Mouse (Mus musculus): ENCODE measurements around the gene Snx19. TPM values are rescaled to one million over a fixed set of nuclear protein-coding genes. Genes with fewer than 3 reads are reported as not detected.

Gene Snx19
- polyA plus RNA-seq (2012; rRNA removed), result 20.2 and 21.0 TPM in 2 replicates

- peak; percentile 97 for DNase-seq (ENCODE audit: low spot score)
These were observed at the start of gene Snx19 for GRCm38 (mm10) chr9:30426882-30427632. Snx19 (plus strand) TSS chr9:30427108.

GRCm38 (mm10) chr9:30400771-30401170 is 26.1 kb upstream of the Snx19 start:
- DNase-seq (ENCODE audit: low spot score), result no peak

- no peak for DNase-seq (ENCODE audit: low spot score)
These were observed 4.0 kb upstream of the Snx19 start for GRCm38 (mm10) chr9:30422940-30423339.

- DNase-seq (ENCODE audit: low spot score), result no peak
These were observed 1.7 kb upstream of the Snx19 start for GRCm38 (mm10) chr9:30425178-30425577.

GRCm38 (mm10) chr9:30428231-30428630 is 1.3 kb downstream of the Snx19 start:
- DNase-seq (ENCODE audit: low spot score), result no peak

GRCm38 (mm10) chr9:30430447-30430846 is 3.5 kb downstream of the Snx19 start:
- DNase-seq (ENCODE audit: low spot score), result no peak

GRCm38 (mm10) chr9:30431909-30432308 is 5.0 kb downstream of the Snx19 start:
- no peak for DNase-seq (ENCODE audit: low spot score)

GRCm38 (mm10) chr9:30433914-30434313 is 7.0 kb downstream of the Snx19 start:
- no peak for DNase-seq (ENCODE audit: low spot score)

GRCm38 (mm10) chr9:30435902-30436585 is 9.1 kb downstream of the Snx19 start:
- no peak for DNase-seq (ENCODE audit: low spot score)

GRCm38 (mm10) chr9:30438505-30438904 is 11.6 kb downstream of the Snx19 start:
- DNase-seq (ENCODE audit: low spot score), result no peak

- DNase-seq (ENCODE audit: low spot score), result no peak
These were observed 14.9 kb downstream of the Snx19 start for GRCm38 (mm10) chr9:30441761-30442160.

- no peak for DNase-seq (ENCODE audit: low spot score)
These were observed 18.6 kb downstream of the Snx19 start for GRCm38 (mm10) chr9:30445232-30446085.

GRCm38 (mm10) chr9:30446126-30446525 is 19.2 kb downstream of the Snx19 start:
- DNase-seq (ENCODE audit: low spot score), result no peak

GRCm38 (mm10) chr9:30448459-30448858 is 21.6 kb downstream of the Snx19 start:
- no peak for DNase-seq (ENCODE audit: low spot score)

- no peak for DNase-seq (ENCODE audit: low spot score)
These were observed 23.0 kb downstream of the Snx19 start for GRCm38 (mm10) chr9:30449862-30450261.

GRCm38 (mm10) chr9:30450834-30451233 is 23.9 kb downstream of the Snx19 start:
- no peak for DNase-seq (ENCODE audit: low spot score)

- no peak for DNase-seq (ENCODE audit: low spot score)
These were observed 27.6 kb downstream of the Snx19 start for GRCm38 (mm10) chr9:30454527-30454926.

- no peak for DNase-seq (ENCODE audit: low spot score)
These were observed 29.3 kb downstream of the Snx19 start for GRCm38 (mm10) chr9:30456250-30456649.

GRCm38 (mm10) chr9:30460501-30460900 is 33.6 kb downstream of the Snx19 start:
- DNase-seq (ENCODE audit: low spot score), result no peak

- DNase-seq (ENCODE audit: low spot score), result no peak
These were observed 37.8 kb downstream of the Snx19 start for GRCm38 (mm10) chr9:30464661-30465060.

- DNase-seq (ENCODE audit: low spot score), result no peak
These were observed 53.1 kb downstream of the Snx19 start for GRCm38 (mm10) chr9:30480043-30480442.

GRCm38 (mm10) chr9:30480464-30480863 is 53.6 kb downstream of the Snx19 start:
- peak; percentile 86 for DNase-seq (ENCODE audit: low spot score)

Data from urinary bladder, adult 2 months (tissue).